In genomic region chr6:70874035-70874775, GRCm38 (mm10) we compare ENCODE assay signal across 12 mouse cellular contexts. TPM values are rescaled to one million over a fixed set of nuclear protein-coding genes. Genes with fewer than 3 reads are reported as not detected.
A peak's percentile ranks its signal among the peaks of the same experiment; 100 is the strongest.
DNase-seq lines count a peak whose midpoint lies in the region; ATAC-seq and TF ChIP-seq lines count a peak whose summit lies in the region.
"Had no signal": no experiment of that assay in that cellular context is flagged by ENCODE, and none has a peak within 500 bp of the region (broad histone marks: within the 10 kb centered on the region; RNA-seq: fewer than 3 reads in every experiment).

No protein-coding gene starts in this region.

- peak; percentile 44 for TF ChIP-seq CTCF in gastrocnemius, adult 2 months (IDR thresholded peaks at IDR 0.05)
- peak; percentile 42 for TF ChIP-seq CTCF in lung, postnatal 0 days (IDR thresholded peaks at IDR 0.05)
- peak; percentile 41; the same call in 1 of the 2 replicates for TF ChIP-seq CTCF in bone marrow macrophage, adult 2 months (IDR thresholded peaks at IDR 0.05; ENCODE audit: low read depth, low read length)

- intact Hi-C loops in gastrocnemius, adult 2 months (cut with DNase I): no loop called here

- DNase-seq in gastrocnemius, adult 2 months: no peak
- DNase-seq in gastrocnemius, postnatal 4 days (ENCODE audit: low spot score in 2 of 2): no peak
- DNase-seq in lung, postnatal 0 days (ENCODE audit: low spot score): no peak
- no peak for DNase-seq in lung, postnatal 14 days
- DNase-seq in retina, postnatal 7 days (ENCODE audit: low read depth, low spot score): peak; percentile 11
- no peak for DNase-seq in frontal cortex, postnatal 10 days (ENCODE audit: low spot score in 2 of 2)
- no peak for DNase-seq in adrenal gland, postnatal 36 days

- H3K9ac ChIP-seq in lung, postnatal 0 days (replicated peaks; ENCODE audit: low read depth): no peak overlapping the region
- H3K9ac ChIP-seq: forebrain, embryonic 15.5 days; midbrain, embryonic 12.5 days had no signal

- ATAC-seq in lung, postnatal 0 days: no peak
- ATAC-seq: forebrain, embryonic 15.5 days had no signal

- H3K27me3 ChIP-seq in lung, postnatal 0 days (replicated peaks; ENCODE audit: insufficient read depth, low read length): no peaks in the 10 kb centered on the region
- H3K27me3 ChIP-seq: forebrain, embryonic 15.5 days; midbrain, embryonic 12.5 days had no signal

- H3K4me2 ChIP-seq in lung, postnatal 0 days (replicated peaks; ENCODE audit: low read depth, low read length): no peak overlapping the region
- H3K4me2 ChIP-seq: forebrain, embryonic 15.5 days; midbrain, embryonic 12.5 days had no signal

- 0 out of 2 replicates have a peak, but pooled peaks cover 6% of the 10 kb centered on the region for H3K36me3 ChIP-seq in lung, postnatal 0 days (ENCODE audit: insufficient read depth, low read length)

- 63% methylated on average over 5 of the region's 5 CpGs for WGBS in lung, postnatal 0 days

- TF ChIP-seq POLR2A in bone marrow macrophage, adult 2 months (IDR thresholded peaks at IDR 0.05; ENCODE audit: borderline replicate concordance, low read depth, low read length): no peak

- no peak overlapping the region for H3K4me3 ChIP-seq in gastrocnemius, adult 2 months
- H3K4me3 ChIP-seq in lung, postnatal 0 days (ENCODE audit: low read depth, low read length): no peak overlapping the region
- no peak overlapping the region for H3K4me3 ChIP-seq in bone marrow macrophage, adult 2 months (ENCODE audit: insufficient read depth, low read length)
- H3K4me3 ChIP-seq: forebrain, embryonic 15.5 days; midbrain, embryonic 12.5 days had no signal

- no peak overlapping the region for H3K27ac ChIP-seq in gastrocnemius, adult 2 months
- no peak overlapping the region for H3K27ac ChIP-seq in lung, postnatal 0 days (ENCODE audit: low read length)
- peak overlapping the region; percentile 7; the same call in 1 of the 2 replicates for H3K27ac ChIP-seq in bone marrow macrophage, adult 2 months (ENCODE audit: insufficient read depth, low read depth, low read length)
- H3K27ac ChIP-seq: forebrain, embryonic 15.5 days; midbrain, embryonic 12.5 days had no signal

- no peak for TF ChIP-seq EP300 in lung, postnatal 0 days (IDR thresholded peaks at IDR 0.05)

- no peaks in the 10 kb centered on the region for H3K9me3 ChIP-seq in lung, postnatal 0 days (ENCODE audit: low read length)
- H3K9me3 ChIP-seq: forebrain, embryonic 15.5 days; midbrain, embryonic 12.5 days had no signal

- no peaks in the 10 kb centered on the region for H3K4me1 ChIP-seq in lung, postnatal 0 days (ENCODE audit: insufficient read depth, low read depth, low read length)
- H3K4me1 ChIP-seq in bone marrow macrophage, adult 2 months (ENCODE audit: control insufficient read depth, insufficient read depth, low read length): peaks cover 35% of the 10 kb centered on the region

RNA-seq across cellular contexts. Expression of gene Eif2ak3, which starts 29.9 kb away (rescaled TPM):
- 1 to 10 TPM; 4.1 to 4.9 TPM for total RNA-seq in gastrocnemius, adult 2 months (2021)
- total RNA-seq in gastrocnemius, postnatal 4 days (2021): 10 to 100 TPM; 20.3 to 22.2 TPM
- 8.6 and 8.9 TPM in 2 replicates for polyA plus RNA-seq in lung, postnatal 0 days (2015; fragmentation: Nextera tagmentation; extraction: Ambion mirVana)
- 17.4 and 17.6 TPM in 2 replicates for polyA plus RNA-seq in bone marrow macrophage, adult 2 months (2012; ENCODE audit: insufficient read depth, insufficient read length, missing spikeins)
- total RNA-seq in adrenal gland, postnatal 36 days (2021): 10 to 100 TPM; 19.4 to 20.0 TPM

RNA-seq across cellular contexts. Expression of gene Tex37, which starts 44.5 kb away (rescaled TPM):
- total RNA-seq in gastrocnemius, adult 2 months (2021): not detected
- total RNA-seq in gastrocnemius, postnatal 4 days (2021): not detected
- polyA plus RNA-seq in lung, postnatal 0 days (2015; fragmentation: Nextera tagmentation; extraction: Ambion mirVana): not detected in 2 replicates
- polyA plus RNA-seq in bone marrow macrophage, adult 2 months (2012; ENCODE audit: insufficient read depth, insufficient read length, missing spikeins): not detected in 2 replicates
- not detected for total RNA-seq in adrenal gland, postnatal 36 days (2021)
- total RNA-seq: hematopoietic stem cell, adult 5-6 weeks; left cerebral cortex, postnatal 25 days had no signal
- polyA plus RNA-seq: forebrain, embryonic 15.5 days; midbrain, embryonic 12.5 days had no signal
